Mouse (Mus musculus) heart, postnatal 25 days (tissue): ENCODE measurements around the gene Tesc. TPM values are rescaled to one million over a fixed set of nuclear protein-coding genes. Genes with fewer than 3 reads are reported as not detected.

Experiments used
- DNase-seq: peaks from one replicate; pipeline ENCODE4 v3.0.0; 2022; ENCODE audit warnings: low spot score
- intact Hi-C: fragments of 180-260 bp; cut with DNase I; formaldehyde crosslinking; loops from one replicate; pipeline ENCODE4 v1.15.1; 2025
- total RNA-seq, 2 experiments: library from RNA; stranded (reverse); gene quantifications; 2 replicates each; pipeline ENCODE4 v1.2.3; 2021

The Tesc gene
- 100 to 1,000 TPM; 192 to 217 TPM for total RNA-seq

- intact Hi-C loops, result loop anchor here (5.0 kb wide), 1 partner anchor 40 kb away; no protein-coding TSS in a partner anchor
Observed at GRCm38 (mm10) chr5:118027698-118028190, at the start of gene Tesc. Gene Tesc, plus strand, starts transcription at chr5:118027743.

GRCm38 (mm10) chr5:117978159-117978697 lies 49.3 kb upstream of the Tesc start:
- no peak for DNase-seq
- intact Hi-C loops, result no loop called here

More at GRCm38 (mm10) chr5:118027698-118028190, at the start of gene Tesc:
- DNase-seq, result no peak

GRCm38 (mm10) chr5:117979082-117979481 lies 48.5 kb upstream of the Tesc start:
- DNase-seq, result no peak
- intact Hi-C loops, result no loop called here

GRCm38 (mm10) chr5:117980921-117981320 lies 46.6 kb upstream of the Tesc start:
- DNase-seq, result no peak
- intact Hi-C loops, result no loop called here

GRCm38 (mm10) chr5:117981943-117982342 lies 45.6 kb upstream of the Tesc start:
- no peak for DNase-seq
- intact Hi-C loops, result no loop called here

GRCm38 (mm10) chr5:117986327-117986726 lies 41.2 kb upstream of the Tesc start:
- no peak for DNase-seq
- intact Hi-C loops, result no loop called here

- intact Hi-C loops, result no loop called here
- DNase-seq, result no peak
Observed at GRCm38 (mm10) chr5:117987891-117988290, 39.7 kb upstream of the Tesc start.

GRCm38 (mm10) chr5:117988367-117988766 lies 39.2 kb upstream of the Tesc start:
- no peak for DNase-seq
- intact Hi-C loops, result no loop called here

- no peak for DNase-seq
- intact Hi-C loops, result no loop called here
Observed at GRCm38 (mm10) chr5:117989773-117990172, 37.8 kb upstream of the Tesc start.

- no peak for DNase-seq
- intact Hi-C loops, result no loop called here
Observed at GRCm38 (mm10) chr5:117990957-117991356, 36.6 kb upstream of the Tesc start.

- intact Hi-C loops, result no loop called here
- no peak for DNase-seq
Observed at GRCm38 (mm10) chr5:117993550-117993949, 34.0 kb upstream of the Tesc start.

- DNase-seq, result no peak
- intact Hi-C loops, result no loop called here
Observed at GRCm38 (mm10) chr5:117995372-117995901, 32.1 kb upstream of the Tesc start.

GRCm38 (mm10) chr5:117995911-117996310 lies 31.6 kb upstream of the Tesc start:
- intact Hi-C loops, result no loop called here
- no peak for DNase-seq

GRCm38 (mm10) chr5:117996581-117996980 lies 31.0 kb upstream of the Tesc start:
- no peak for DNase-seq
- intact Hi-C loops, result no loop called here

GRCm38 (mm10) chr5:117997434-117997970 lies 30.0 kb upstream of the Tesc start:
- DNase-seq, result no peak
- intact Hi-C loops, result no loop called here

- no peak for DNase-seq
- intact Hi-C loops, result no loop called here
Observed at GRCm38 (mm10) chr5:117999061-117999460, 28.5 kb upstream of the Tesc start.

GRCm38 (mm10) chr5:117999584-117999983 lies 28.0 kb upstream of the Tesc start:
- no peak for DNase-seq
- intact Hi-C loops, result no loop called here

- DNase-seq, result peak; percentile 19
- intact Hi-C loops, result loop anchor here (5.0 to 10.0 kb wide), 2 partner anchors 55 to 163 kb away; partner anchors contain the start of gene Hrk
Observed at GRCm38 (mm10) chr5:118002059-118002458, 25.5 kb upstream of the Tesc start.

- intact Hi-C loops, result loop anchor here (1.0 to 10.0 kb wide), 3 partner anchors 57 to 160 kb away; partner anchors contain the start of gene Hrk
Observed at GRCm38 (mm10) chr5:118004619-118005018, 22.9 kb upstream of the Tesc start.

GRCm38 (mm10) chr5:118005728-118006127 lies 21.8 kb upstream of the Tesc start:
- no peak for DNase-seq
- intact Hi-C loops, result loop anchor here (10.0 kb wide), 1 partner anchor 159 kb away; the partner anchor contains the start of gene Hrk

More at GRCm38 (mm10) chr5:118004619-118005018, 22.9 kb upstream of the Tesc start:
- no peak for DNase-seq

GRCm38 (mm10) chr5:118008344-118008743 lies 19.2 kb upstream of the Tesc start:
- DNase-seq, result no peak
- intact Hi-C loops, result loop anchor here (10.0 kb wide), 1 partner anchor 156 kb away; the partner anchor contains the start of gene Hrk
